18 mouse cellular contexts compared by ENCODE assay signal in genomic region chr5:98935930-98936329, GRCm38 (mm10).
DNase-seq lines count a peak whose midpoint lies in the region; ATAC-seq and TF ChIP-seq lines count a peak whose summit lies in the region.
"Had no signal": no experiment of that assay in that cellular context is flagged by ENCODE, and none has a peak within 500 bp of the region (broad histone marks: within the 10 kb centered on the region; RNA-seq: fewer than 3 reads in every experiment).

No protein-coding gene starts in this region.

- H3K9ac ChIP-seq in kidney, postnatal 0 days (ENCODE audit: low read depth, low read length), result no peak overlapping the region
- no peak overlapping the region for H3K9ac ChIP-seq in kidney, embryonic 14.5 days (ENCODE audit: low read depth, low read length)
- H3K9ac ChIP-seq: embryonic facial prominence, embryonic 12.5 days; forebrain, embryonic 13.5 days; hindbrain, embryonic 12.5 days; neural tube, embryonic 15.5 days had no signal

- H3K4me2 ChIP-seq in kidney, postnatal 0 days (ENCODE audit: low read length), result no peak overlapping the region
- no peak overlapping the region; the same call in 1 of the 2 replicates for H3K4me2 ChIP-seq in kidney, embryonic 14.5 days (replicated peaks; ENCODE audit: low read depth, low read length)
- H3K4me2 ChIP-seq: embryonic facial prominence, embryonic 12.5 days; forebrain, embryonic 13.5 days; hindbrain, embryonic 12.5 days; neural tube, embryonic 15.5 days had no signal

- peak; percentile 73; the same call in 1 of the 2 replicates for ATAC-seq in frontal cortex, adult (ENCODE audit: low TSS enrichment)
- no peak for ATAC-seq in kidney, postnatal 0 days (replicated peaks; ENCODE audit: low FRiP score, low read depth)
- ATAC-seq in kidney, embryonic 14.5 days (ENCODE audit: low FRiP score, low TSS enrichment), result no peak
- ATAC-seq: forebrain, embryonic 13.5 days had no signal

- TF ChIP-seq CTCF in kidney, postnatal 0 days (IDR thresholded peaks at IDR 0.05; ENCODE audit: low read depth), result no peak

- no peaks in the 10 kb centered on the region for H3K9me3 ChIP-seq in kidney, postnatal 0 days (replicated peaks; ENCODE audit: low read length)
- no peaks in the 10 kb centered on the region for H3K9me3 ChIP-seq in kidney, embryonic 14.5 days (ENCODE audit: control insufficient read depth, low read length)
- H3K9me3 ChIP-seq: embryonic facial prominence, embryonic 12.5 days; forebrain, embryonic 13.5 days; hindbrain, embryonic 12.5 days; neural tube, embryonic 15.5 days had no signal

- no peak for DNase-seq in frontal cortex, adult 2 months (ENCODE audit: extremely low spot score in 1 of 2, low spot score in 1 of 2)
- peak; percentile 17 for DNase-seq in kidney, postnatal 0 days (ENCODE audit: low spot score)
- DNase-seq in forelimb bud, embryonic 11.5 days (ENCODE audit: low read depth, low spot score), result peak; percentile 29
- DNase-seq in lung, postnatal 4 days, result peak; percentile 24 to 69
- DNase-seq in Muller cell, postnatal 12 days (ENCODE audit: inconsistent ontology term), result no peak
- no peak for DNase-seq in adipocyte (ENCODE audit: low spot score)
- DNase-seq: cerebellum, adult 9-10 months; gastrocnemius, postnatal 10 days; kidney, postnatal 14 days; liver; right cerebral cortex, postnatal 25 days; thymus, postnatal 25 days had no signal

- H3K4me3 ChIP-seq in kidney, postnatal 0 days (replicated peaks; ENCODE audit: low read depth, low read length), result no peak overlapping the region
- no peak overlapping the region for H3K4me3 ChIP-seq in kidney, embryonic 14.5 days (ENCODE audit: low read length)
- H3K4me3 ChIP-seq: embryonic facial prominence, embryonic 12.5 days; forebrain, embryonic 13.5 days; hindbrain, embryonic 12.5 days; neural tube, embryonic 15.5 days had no signal

- no peaks in the 10 kb centered on the region for H3K27me3 ChIP-seq in kidney, postnatal 0 days (ENCODE audit: insufficient read depth, low read length)
- no peaks in the 10 kb centered on the region for H3K27me3 ChIP-seq in kidney, embryonic 14.5 days (ENCODE audit: control insufficient read depth, insufficient read depth, low read length)
- H3K27me3 ChIP-seq: embryonic facial prominence, embryonic 12.5 days; forebrain, embryonic 13.5 days; hindbrain, embryonic 12.5 days; neural tube, embryonic 15.5 days had no signal

- no peak overlapping the region for H3K27ac ChIP-seq in kidney, postnatal 0 days
- H3K27ac ChIP-seq in kidney, embryonic 14.5 days (ENCODE audit: low read depth, low read length), result no peak overlapping the region
- H3K27ac ChIP-seq: embryonic facial prominence, embryonic 12.5 days; forebrain, embryonic 13.5 days; hindbrain, embryonic 12.5 days; neural tube, embryonic 15.5 days had no signal

- H3K36me3 ChIP-seq in kidney, postnatal 0 days (ENCODE audit: insufficient read depth, low read length), result no peaks in the 10 kb centered on the region
- H3K36me3 ChIP-seq in kidney, embryonic 14.5 days (ENCODE audit: control insufficient read depth, insufficient read depth, low read length), result no peaks in the 10 kb centered on the region
- H3K36me3 ChIP-seq: embryonic facial prominence, embryonic 12.5 days; hindbrain, embryonic 12.5 days; neural tube, embryonic 15.5 days had no signal

- 57% methylated on average over 8 of the region's 8 CpGs for WGBS in kidney, postnatal 0 days
- WGBS in kidney, embryonic 14.5 days, result 57% methylated on average over 8 of the region's 8 CpGs

- H3K4me1 ChIP-seq in kidney, postnatal 0 days (replicated peaks; ENCODE audit: insufficient read depth, low read length), result no peaks in the 10 kb centered on the region
- peaks cover 4% of the 10 kb centered on the region; the same call in 1 of the 2 replicates for H3K4me1 ChIP-seq in kidney, embryonic 14.5 days (ENCODE audit: control insufficient read depth, insufficient read depth, low read length)
- H3K4me1 ChIP-seq: neural tube, embryonic 15.5 days had no signal

Comparison
In these comparisons a context has a peak if more than half of its experiments do, and no peak if none do; other contexts are left out.
1. DNase-seq: peak in kidney, postnatal 0 days (single experiment), forelimb bud, embryonic 11.5 days (single experiment) and lung, postnatal 4 days (2 of 2); none in frontal cortex, adult 2 months (0 of 2), Muller cell, postnatal 12 days (single experiment) and adipocyte (single experiment).